Mouse (Mus musculus) activated CD4-positive, CD25-positive, alpha-beta regulatory T cell, adult 4 months (primary cell): ENCODE measurements around the gene St6galnac3. TPM values are rescaled to one million over a fixed set of nuclear protein-coding genes. Genes with fewer than 3 reads are reported as not detected.

Source experiments
- ATAC-seq: one replicate; pipeline ENCODE4 v1.8.0; 2017
- polyA plus RNA-seq, 2 experiments: library from polyadenylated mRNA; unstranded; fragments of 100-300 nt; shearing (Covaris generic); gene quantifications; one replicate each; pipeline ENCODE4 v1.2.1; 2017

St6galnac3 gene
- polyA plus RNA-seq, 2 experiments from 2014 or later: 29.1 to 52.4 TPM

- no peak for ATAC-seq
Measured at GRCm38 (mm10) chr3:153733364-153734159, 8.6 kb upstream of the St6galnac3 start.

GRCm38 (mm10) chr3:153732749-153733148, 7.8 kb upstream of the St6galnac3 start:
- no peak for ATAC-seq

- ATAC-seq: no peak
Measured at GRCm38 (mm10) chr3:153732035-153732434, 7.1 kb upstream of the St6galnac3 start.

GRCm38 (mm10) chr3:153728577-153728976, 3.6 kb upstream of the St6galnac3 start:
- no peak for ATAC-seq

GRCm38 (mm10) chr3:153723467-153724079, 1.4 kb downstream of the St6galnac3 start:
- peak; percentile 33 for ATAC-seq

- ATAC-seq: no peak
Measured at GRCm38 (mm10) chr3:153721525-153721924, 3.4 kb downstream of the St6galnac3 start.

GRCm38 (mm10) chr3:153720922-153721321, 4.1 kb downstream of the St6galnac3 start:
- peak; percentile 17 for ATAC-seq

GRCm38 (mm10) chr3:153720296-153720695, 4.7 kb downstream of the St6galnac3 start:
- ATAC-seq: no peak

GRCm38 (mm10) chr3:153719256-153719970, 5.6 kb downstream of the St6galnac3 start:
- peak; percentile 37 for ATAC-seq

GRCm38 (mm10) chr3:153718724-153719123, 6.2 kb downstream of the St6galnac3 start:
- no peak for ATAC-seq

- ATAC-seq: no peak
Measured at GRCm38 (mm10) chr3:153717742-153718141, 7.2 kb downstream of the St6galnac3 start.

- ATAC-seq: no peak
Measured at GRCm38 (mm10) chr3:153715646-153716045, 9.3 kb downstream of the St6galnac3 start.

- ATAC-seq: no peak
Measured at GRCm38 (mm10) chr3:153710545-153710944, 14.4 kb downstream of the St6galnac3 start.

GRCm38 (mm10) chr3:153707687-153708086, 17.3 kb downstream of the St6galnac3 start:
- ATAC-seq: no peak

GRCm38 (mm10) chr3:153706901-153707300, 18.1 kb downstream of the St6galnac3 start:
- no peak for ATAC-seq

- no peak for ATAC-seq
Measured at GRCm38 (mm10) chr3:153701752-153702740, 22.9 kb downstream of the St6galnac3 start.

- ATAC-seq: no peak
Measured at GRCm38 (mm10) chr3:153701172-153701571, 23.8 kb downstream of the St6galnac3 start.

GRCm38 (mm10) chr3:153699086-153699485, 25.9 kb downstream of the St6galnac3 start:
- ATAC-seq: no peak

- ATAC-seq: no peak
Measured at GRCm38 (mm10) chr3:153692978-153693377, 32.0 kb downstream of the St6galnac3 start.

GRCm38 (mm10) chr3:153692206-153692813, 32.7 kb downstream of the St6galnac3 start:
- ATAC-seq: no peak

GRCm38 (mm10) chr3:153691537-153691936, 33.4 kb downstream of the St6galnac3 start:
- no peak for ATAC-seq

- no peak for ATAC-seq
Measured at GRCm38 (mm10) chr3:153690553-153690952, 34.4 kb downstream of the St6galnac3 start.
